Mouse (Mus musculus): ENCODE results near the gene Cldn13. TPM values are rescaled to one million over a fixed set of nuclear protein-coding genes. Genes with fewer than 3 reads are reported as not detected.

Gene Cldn13
- polyA plus RNA-seq, 2 experiments = 0.33 TPM; not detected in 1

GRCm38 (mm10) chr5:134932903-134933276, 17.6 kb upstream of the Cldn13 start:
- Histone ChIP-seq H3K4me2 (replicated peaks; ENCODE audit: low read depth, low read length, severe bottlenecking) (peak overlapping the region; percentile 69), H3K36me3 (ENCODE audit: control insufficient read depth, insufficient read depth, low read length) (no peaks in the 10 kb centered on the region), H3K9me3 (ENCODE audit: control insufficient read depth, low read length) (no peaks in the 10 kb centered on the region), H3K27ac (replicated peaks; ENCODE audit: low read depth, low read length) (no peak overlapping the region), H3K9ac (ENCODE audit: low read depth, low read length, severe bottlenecking) (peak overlapping the region; percentile 64), H3K4me3 (replicated peaks; ENCODE audit: low read length) (peak overlapping the region; percentile 75), H3K27me3 (ENCODE audit: control insufficient read depth, insufficient read depth, low read length) (no peaks in the 10 kb centered on the region), H3K4me1 (ENCODE audit: control insufficient read depth, insufficient read depth, low read length) (no peaks in the 10 kb centered on the region)
- 45% methylated on average over 9 of the region's 9 CpGs for WGBS
- no peak for ATAC-seq (ENCODE audit: low FRiP score, low read depth)
- TF ChIP-seq POLR2A (IDR thresholded peaks at IDR 0.05; ENCODE audit: borderline replicate concordance, extremely low read depth, insufficient read depth, insufficient read length) = no peak
- DNase-seq (ENCODE audit: low spot score) = peak; percentile 68

GRCm38 (mm10) chr5:134932179-134932902, 17.0 kb upstream of the Cldn13 start, which contains the start of gene Mettl27:
Gene Mettl27 (plus strand): TSS chr5:134932368.
- H3K27me3 ChIP-seq (ENCODE audit: control insufficient read depth, insufficient read depth, low read length) = no peaks in the 10 kb centered on the region
- no peaks in the 10 kb centered on the region for H3K9me3 ChIP-seq (ENCODE audit: control insufficient read depth, low read length)
- peak; percentile 98 for ATAC-seq (ENCODE audit: low FRiP score, low read depth)
- WGBS = 1% methylated on average over 37 of the region's 41 CpGs
- 0 out of 2 replicates have a peak, but pooled peaks have one; percentile 27 for TF ChIP-seq POLR2A (IDR thresholded peaks at IDR 0.05; ENCODE audit: borderline replicate concordance, extremely low read depth, insufficient read depth, insufficient read length)
- DNase-seq (ENCODE audit: low spot score) = peak; percentile 92
- H3K9ac ChIP-seq (ENCODE audit: low read depth, low read length, severe bottlenecking) = peak within 1 kb of the TSS; percentile 64
- no peaks in the 10 kb centered on the region for H3K36me3 ChIP-seq (ENCODE audit: control insufficient read depth, insufficient read depth, low read length)
- H3K27ac ChIP-seq (replicated peaks; ENCODE audit: low read depth, low read length) = no peak within 1 kb of the TSS; the same call in 1 of the 2 replicates
- no peaks in the 10 kb centered on the region for H3K4me1 ChIP-seq (ENCODE audit: control insufficient read depth, insufficient read depth, low read length)
- peak within 1 kb of the TSS; percentile 75 for H3K4me3 ChIP-seq (replicated peaks; ENCODE audit: low read length)
- peak within 1 kb of the TSS; percentile 69 for H3K4me2 ChIP-seq (replicated peaks; ENCODE audit: low read depth, low read length, severe bottlenecking)

DNA sequence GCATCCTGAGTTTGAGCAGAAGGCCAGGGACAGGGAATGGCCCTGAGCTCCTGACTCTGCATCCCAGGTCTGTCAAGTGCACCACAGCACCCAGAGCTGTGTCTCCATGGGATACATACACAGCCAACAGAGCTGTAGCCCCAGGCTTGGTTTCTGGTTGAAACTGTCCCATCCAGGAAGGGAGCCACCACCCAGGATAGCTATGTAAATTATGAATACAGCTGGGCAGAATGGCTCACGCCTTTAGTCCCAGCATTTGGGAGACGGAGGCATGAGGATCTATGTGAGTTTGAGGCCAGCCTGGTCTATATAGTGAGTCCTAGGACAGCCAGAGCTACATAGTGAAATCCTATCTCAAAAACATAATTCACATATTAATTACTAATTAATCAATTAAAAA, 14.7 kb upstream of the Cldn13 start:
- 91% methylated on average over 2 of the region's 2 CpGs for WGBS
- H3K9me3 ChIP-seq (ENCODE audit: control insufficient read depth, low read length) = no peaks in the 10 kb centered on the region
- no peak for TF ChIP-seq POLR2A (IDR thresholded peaks at IDR 0.05; ENCODE audit: borderline replicate concordance, extremely low read depth, insufficient read depth, insufficient read length)
- no peak overlapping the region for H3K4me2 ChIP-seq (replicated peaks; ENCODE audit: low read depth, low read length, severe bottlenecking)
- no peak overlapping the region for H3K27ac ChIP-seq (replicated peaks; ENCODE audit: low read depth, low read length)
- no peak overlapping the region for H3K4me3 ChIP-seq (replicated peaks; ENCODE audit: low read length)
- ATAC-seq (ENCODE audit: low FRiP score, low read depth) = no peak
- H3K9ac ChIP-seq (ENCODE audit: low read depth, low read length, severe bottlenecking) = no peak overlapping the region
- no peak for DNase-seq (ENCODE audit: low spot score)
- no peaks in the 10 kb centered on the region for H3K4me1 ChIP-seq (ENCODE audit: control insufficient read depth, insufficient read depth, low read length)
- H3K36me3 ChIP-seq (ENCODE audit: control insufficient read depth, insufficient read depth, low read length) = no peaks in the 10 kb centered on the region
- no peaks in the 10 kb centered on the region for H3K27me3 ChIP-seq (ENCODE audit: control insufficient read depth, insufficient read depth, low read length)

GRCm38 (mm10) chr5:134926726-134927125, 11.4 kb upstream of the Cldn13 start:
- no peak for TF ChIP-seq POLR2A (IDR thresholded peaks at IDR 0.05; ENCODE audit: borderline replicate concordance, extremely low read depth, insufficient read depth, insufficient read length)
- H3K9me3 ChIP-seq (ENCODE audit: control insufficient read depth, low read length) = no peaks in the 10 kb centered on the region
- H3K27me3 ChIP-seq (ENCODE audit: control insufficient read depth, insufficient read depth, low read length) = no peaks in the 10 kb centered on the region
- no peaks in the 10 kb centered on the region for H3K4me1 ChIP-seq (ENCODE audit: control insufficient read depth, insufficient read depth, low read length)
- no peak overlapping the region for H3K4me3 ChIP-seq (replicated peaks; ENCODE audit: low read length)
- DNase-seq (ENCODE audit: low spot score) (no peak), ATAC-seq (ENCODE audit: low FRiP score, low read depth) (no peak)
- WGBS = 72% methylated on average over 4 of the region's 4 CpGs
- no peak overlapping the region for H3K27ac ChIP-seq (replicated peaks; ENCODE audit: low read depth, low read length)
- no peak overlapping the region for H3K4me2 ChIP-seq (replicated peaks; ENCODE audit: low read depth, low read length, severe bottlenecking)
- no peaks in the 10 kb centered on the region for H3K36me3 ChIP-seq (ENCODE audit: control insufficient read depth, insufficient read depth, low read length)
- H3K9ac ChIP-seq (ENCODE audit: low read depth, low read length, severe bottlenecking) = no peak overlapping the region

- 71% methylated on average over 6 of the region's 6 CpGs for WGBS
- Histone ChIP-seq H3K36me3 (ENCODE audit: control insufficient read depth, insufficient read depth, low read length) (no peaks in the 10 kb centered on the region), H3K9me3 (ENCODE audit: control insufficient read depth, low read length) (no peaks in the 10 kb centered on the region), H3K27ac (replicated peaks; ENCODE audit: low read depth, low read length) (no peak overlapping the region), H3K27me3 (ENCODE audit: control insufficient read depth, insufficient read depth, low read length) (no peaks in the 10 kb centered on the region), H3K4me3 (replicated peaks; ENCODE audit: low read length) (no peak overlapping the region), H3K4me1 (ENCODE audit: control insufficient read depth, insufficient read depth, low read length) (no peaks in the 10 kb centered on the region), H3K9ac (ENCODE audit: low read depth, low read length, severe bottlenecking) (no peak overlapping the region), H3K4me2 (replicated peaks; ENCODE audit: low read depth, low read length, severe bottlenecking) (no peak overlapping the region)
- DNase-seq (ENCODE audit: low spot score) = no peak
- ATAC-seq (ENCODE audit: low FRiP score, low read depth) = no peak
- no peak for TF ChIP-seq POLR2A (IDR thresholded peaks at IDR 0.05; ENCODE audit: borderline replicate concordance, extremely low read depth, insufficient read depth, insufficient read length)
Observed at GRCm38 (mm10) chr5:134923141-134923540, 7.8 kb upstream of the Cldn13 start.
